Mouse (Mus musculus) lung, embryonic 14.5 days (tissue): ENCODE measurements around the gene Fndc7. TPM values are rescaled to one million over a fixed set of nuclear protein-coding genes. Genes with fewer than 3 reads are reported as not detected.
A peak's percentile ranks its signal among the peaks of the same experiment; 100 is the strongest.

ENCODE experiments used
- ATAC-seq: fragments of 200-750 bp; cut with Nextera tagmentation; 2 replicates; pipeline ENCODE4 v1.8.0; 2017; ENCODE audit warnings: mild to moderate bottlenecking, moderate TSS enrichment, moderate library complexity; ENCODE audit not compliant: insufficient read depth
- DNase-seq: peaks from one replicate; pipeline ENCODE4 v3.0.0-alpha.2; 2015
- H3K27ac ChIP-seq: fragments of 300-500 bp; sonication (generic); 2 replicates; pipeline ENCODE4 v1.5.1; 2014; ENCODE audit warnings: low read depth, mild to moderate bottlenecking, moderate library complexity
- H3K27me3 ChIP-seq: fragments of 300-500 bp; sonication (generic); 2 replicates; pipeline ENCODE4 v1.6.1; 2014; ENCODE audit warnings: low read length, control low read depth; ENCODE audit not compliant: insufficient read depth
- H3K36me3 ChIP-seq: fragments of 300-500 bp; sonication (generic); 2 replicates; pipeline ENCODE4 v1.6.1; 2014; ENCODE audit warnings: control low read depth; ENCODE audit not compliant: insufficient read depth
- H3K4me1 ChIP-seq: fragments of 300-500 bp; sonication (generic); 2 replicates; pipeline ENCODE4 v1.6.1; 2014; ENCODE audit warnings: antibody characterized with exemption, control low read depth; ENCODE audit not compliant: insufficient read depth
- H3K4me2 ChIP-seq: fragments of 300-500 bp; sonication (generic); 2 replicates; pipeline ENCODE4 v1.6.1; 2014; ENCODE audit warnings: mild to moderate bottlenecking
- H3K4me3 ChIP-seq: fragments of 300-500 bp; sonication (generic); 2 replicates; pipeline ENCODE4 v1.5.1; 2014; ENCODE audit warnings: low read depth, low read length
- H3K9ac ChIP-seq: fragments of 300-500 bp; sonication (generic); 2 replicates; pipeline ENCODE4 v1.6.1; 2014
- H3K9me3 ChIP-seq: fragments of 300-500 bp; sonication (generic); 2 replicates; pipeline ENCODE4 v1.6.1; 2016; ENCODE audit warnings: low read depth, low read length, control low read depth
- CTCF ChIP-seq: IDR thresholded peaks from 2 replicates; pipeline ENCODE4 v1.5.1; 2016; ENCODE audit warnings: antibody characterized with exemption, low read depth
- WGBS: fragments of 180-500 bp; shearing (Covaris S2); extraction: QIAGEN DNeasy Blood & Tissue Kit; methylation state at CpG from one replicate; pipeline ENCODE4 v1.1.7; 2014; 5-methylcytosine and 5-hydroxymethylcytosine counted together
- polyA plus RNA-seq: library from polyadenylated mRNA; unstranded; fragments of >200 nt; fragmentation: Nextera tagmentation; extraction: Ambion mirVana; gene quantifications from 2 replicates; pipeline ENCODE4 v1.2.1, GENCODE M21; 2014

Fndc7 gene
- 0.12 and 0.59 TPM in 2 replicates for polyA plus RNA-seq

DNA sequence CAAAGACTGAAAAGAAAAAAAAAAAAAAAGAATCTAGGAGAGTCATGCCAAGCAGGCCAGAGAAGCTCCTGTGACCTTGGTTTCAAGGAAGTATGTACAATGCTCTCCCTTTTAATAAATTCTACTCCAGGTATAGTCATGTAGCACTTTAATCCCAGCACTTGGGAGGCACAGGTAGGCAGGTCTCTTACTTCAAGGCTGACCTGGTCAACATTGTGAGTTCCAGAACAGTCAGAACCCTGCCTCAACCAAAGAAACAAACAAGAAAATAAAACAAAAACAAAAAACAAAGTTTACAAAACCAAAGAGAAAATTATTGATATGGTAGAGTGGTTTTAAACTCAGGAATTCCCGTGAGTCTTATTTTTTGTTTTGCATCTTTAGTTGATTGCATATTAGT, at the start of gene Fndc7:
Fndc7 (minus strand) TSS at position 101 of the 400 bp plus-strand sequence.
- Histone ChIP-seq H3K36me3 (no peaks in the 10 kb centered on the region), H3K9ac (no peak within 1 kb of the TSS), H3K27ac (no peak within 1 kb of the TSS), H3K9me3 (no peaks in the 10 kb centered on the region), H3K4me1 (peaks cover 7% of the 10 kb centered on the region; the same call in 1 of the 2 replicates), H3K4me2 (no peak within 1 kb of the TSS), H3K27me3 (no peaks in the 10 kb centered on the region), H3K4me3 (no peak within 1 kb of the TSS)
- ATAC-seq (no peak), DNase-seq (no peak)
- no peak for TF ChIP-seq CTCF
- 79% methylated on average over 1 of the region's 1 CpGs for WGBS

DNA sequence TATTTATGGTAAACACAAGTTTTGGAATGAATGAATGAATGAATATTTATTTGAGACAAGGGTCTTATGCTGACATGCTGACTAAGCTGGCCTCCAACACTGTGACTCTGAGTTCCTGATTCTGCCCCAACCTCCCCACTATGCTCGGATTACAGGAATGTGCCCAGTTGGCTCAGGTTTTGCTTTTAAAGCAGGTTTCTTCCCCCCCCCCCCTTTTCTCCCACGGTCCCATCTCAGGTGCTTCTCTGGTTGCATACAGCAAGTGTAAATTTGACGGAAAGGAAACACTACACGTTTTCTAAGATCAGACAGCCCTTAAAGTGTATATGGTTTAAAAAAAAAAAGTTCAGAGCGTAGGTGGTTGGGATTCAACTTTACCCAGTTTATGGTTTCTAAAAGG, 49.8 kb upstream of the Fndc7 start, which contains the start of gene Henmt1:
Henmt1 (plus strand) TSS at position 301 of the 400 bp plus-strand sequence.
- no peak for DNase-seq
- H3K27ac ChIP-seq = no peak within 1 kb of the TSS
- no peak for ATAC-seq
- H3K4me3 ChIP-seq = peak within 1 kb of the TSS; percentile 37
- no peaks in the 10 kb centered on the region for H3K27me3 ChIP-seq
- H3K9me3 ChIP-seq = no peaks in the 10 kb centered on the region
- H3K4me2 ChIP-seq = peak within 1 kb of the TSS; percentile 66
- TF ChIP-seq CTCF = no peak
- H3K9ac ChIP-seq = no peak within 1 kb of the TSS
- H3K36me3 ChIP-seq = no peaks in the 10 kb centered on the region
- WGBS = 76% methylated on average over 5 of the region's 5 CpGs
- no peaks in the 10 kb centered on the region for H3K4me1 ChIP-seq

DNA sequence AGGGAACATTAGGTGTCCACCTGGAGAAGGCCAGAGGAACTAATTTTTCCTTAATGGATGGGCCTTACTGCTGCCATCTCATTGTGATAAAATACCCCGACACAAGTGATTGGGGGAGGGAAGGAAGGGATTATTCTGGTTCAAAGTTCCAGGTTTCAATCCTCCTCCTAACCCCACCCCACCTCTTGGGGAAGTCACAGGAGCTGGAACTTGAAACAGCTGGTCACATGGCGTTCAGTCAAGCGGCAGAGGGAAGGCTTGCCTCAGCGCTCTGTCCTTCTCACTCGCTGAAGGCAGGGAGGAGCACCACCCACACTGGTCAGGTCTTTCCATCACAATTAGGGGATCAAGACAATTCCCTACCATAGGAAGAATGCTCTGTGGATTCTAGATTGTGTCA, 48.9 kb upstream of the Fndc7 start:
- ATAC-seq (no peak), DNase-seq (no peak)
- WGBS = 95% methylated on average over 5 of the region's 5 CpGs
- Histone ChIP-seq H3K9me3 (no peaks in the 10 kb centered on the region), H3K4me2 (no peak overlapping the region), H3K4me3 (no peak overlapping the region), H3K9ac (no peak overlapping the region), H3K4me1 (no peaks in the 10 kb centered on the region), H3K27ac (no peak overlapping the region), H3K36me3 (no peaks in the 10 kb centered on the region), H3K27me3 (no peaks in the 10 kb centered on the region)
- no peak for TF ChIP-seq CTCF

DNA sequence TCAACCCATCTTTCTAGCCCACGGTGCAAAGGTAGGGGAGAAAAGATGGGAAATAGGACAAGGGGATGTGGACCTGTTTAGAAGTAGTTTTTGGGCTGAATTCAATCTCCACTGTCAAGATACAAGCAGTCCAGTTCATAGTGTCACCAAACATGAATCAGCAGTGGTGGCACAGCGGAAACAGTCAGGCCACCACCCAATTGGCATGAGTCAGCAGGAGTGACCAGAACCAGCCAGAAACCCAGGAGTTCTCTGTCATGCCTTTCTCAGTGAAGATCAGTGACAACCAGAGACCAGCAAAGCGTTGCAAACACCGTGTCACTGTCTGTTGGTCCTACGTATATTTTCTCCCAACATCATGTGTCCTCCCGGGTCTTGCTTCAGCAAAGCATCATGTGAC, 43.7 kb upstream of the Fndc7 start:
- Histone ChIP-seq H3K4me2 (no peak overlapping the region), H3K27ac (no peak overlapping the region), H3K36me3 (no peaks in the 10 kb centered on the region), H3K9me3 (no peaks in the 10 kb centered on the region), H3K4me3 (no peak overlapping the region), H3K4me1 (no peaks in the 10 kb centered on the region), H3K27me3 (no peaks in the 10 kb centered on the region), H3K9ac (no peak overlapping the region)
- WGBS = 94% methylated on average over 6 of the region's 6 CpGs
- DNase-seq (no peak), ATAC-seq (no peak)
- TF ChIP-seq CTCF = no peak

DNA sequence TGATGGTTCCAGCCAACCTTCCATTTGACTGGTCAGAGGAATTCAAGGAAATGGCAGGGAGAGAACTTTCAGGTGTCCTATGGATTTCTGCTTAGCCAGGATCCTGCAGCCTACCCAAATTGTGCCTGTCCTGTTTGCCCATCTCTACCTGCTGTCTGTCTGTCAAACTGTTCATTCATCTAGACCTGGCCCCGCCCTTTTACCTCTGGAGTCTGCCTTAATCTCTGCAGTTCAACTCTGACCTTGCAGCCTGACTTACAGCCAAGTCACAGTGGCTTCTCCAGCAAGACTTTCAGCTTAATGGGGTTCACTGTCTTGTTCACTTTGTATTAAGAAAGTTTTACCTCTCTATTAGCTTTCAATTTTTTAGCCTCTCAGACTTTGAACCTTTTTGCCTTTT, 36.5 kb upstream of the Fndc7 start:
- no peak overlapping the region for H3K4me3 ChIP-seq
- H3K9ac ChIP-seq = no peak overlapping the region
- H3K4me1 ChIP-seq = no peaks in the 10 kb centered on the region
- TF ChIP-seq CTCF = no peak
- no peak overlapping the region for H3K27ac ChIP-seq
- H3K36me3 ChIP-seq = no peaks in the 10 kb centered on the region
- H3K27me3 ChIP-seq = no peaks in the 10 kb centered on the region
- WGBS = 84% methylated on average over 1 of the region's 1 CpGs
- no peak for DNase-seq
- no peak for ATAC-seq
- no peak overlapping the region for H3K4me2 ChIP-seq
- H3K9me3 ChIP-seq = no peaks in the 10 kb centered on the region

DNA sequence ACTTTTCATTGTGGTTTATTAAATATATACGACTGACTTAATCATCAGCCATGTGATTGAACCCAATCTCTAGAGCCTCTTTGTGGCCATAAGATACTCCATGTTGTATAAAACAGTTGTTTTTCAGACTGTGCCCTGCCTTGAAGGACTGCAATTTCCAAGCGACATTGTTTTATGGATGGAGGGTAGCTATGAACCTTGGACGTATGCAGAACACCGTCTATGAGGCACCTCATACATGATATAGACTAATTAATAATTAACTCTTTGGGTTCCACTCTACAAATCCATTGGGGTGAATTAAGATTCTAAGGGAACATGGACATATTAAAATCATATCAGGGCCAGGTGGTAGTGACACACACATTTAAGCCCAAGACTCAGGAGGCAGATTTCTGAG, 35.9 kb upstream of the Fndc7 start:
- Histone ChIP-seq H3K27ac (no peak overlapping the region), H3K4me2 (no peak overlapping the region), H3K4me3 (no peak overlapping the region), H3K4me1 (no peaks in the 10 kb centered on the region), H3K36me3 (no peaks in the 10 kb centered on the region), H3K27me3 (no peaks in the 10 kb centered on the region), H3K9ac (no peak overlapping the region), H3K9me3 (no peaks in the 10 kb centered on the region)
- no peak for TF ChIP-seq CTCF
- 78% methylated on average over 4 of the region's 4 CpGs for WGBS
- DNase-seq (no peak), ATAC-seq (no peak)

DNA sequence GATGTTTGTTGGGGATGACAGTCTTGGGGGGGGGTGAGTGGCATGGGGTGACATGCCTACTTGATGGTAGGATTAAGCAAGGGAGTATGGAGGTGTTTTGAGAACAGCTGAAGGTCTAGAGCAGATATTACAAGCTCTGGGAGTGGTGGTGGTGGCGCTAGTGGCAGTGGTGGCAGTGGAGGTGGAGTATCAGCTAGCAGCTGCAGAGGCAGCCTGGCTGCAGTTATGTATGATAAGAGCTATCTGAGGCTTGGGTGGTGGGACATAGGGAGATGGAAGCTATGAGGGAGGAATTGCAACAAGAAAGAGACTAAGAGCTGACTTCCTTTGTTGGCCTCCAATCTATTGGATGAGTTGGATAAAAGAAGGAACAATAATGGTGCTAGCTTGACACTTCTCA, 32.0 kb upstream of the Fndc7 start:
- Histone ChIP-seq H3K27ac (no peak overlapping the region), H3K9ac (no peak overlapping the region), H3K4me3 (no peak overlapping the region), H3K4me1 (no peaks in the 10 kb centered on the region), H3K27me3 (no peaks in the 10 kb centered on the region), H3K9me3 (no peaks in the 10 kb centered on the region), H3K4me2 (no peak overlapping the region), H3K36me3 (no peaks in the 10 kb centered on the region)
- ATAC-seq (no peak; the same call in 1 of the 2 replicates), DNase-seq (no peak)
- 76% methylated on average over 1 of the region's 1 CpGs for whole genome bisulfite sequencing
- no peak for TF ChIP-seq CTCF
